Mouse (Mus musculus): ENCODE data around the gene Trim69.

GRCm38 (mm10) chr2:122171292-122171691 is 10.8 kb downstream of the Trim69 start:
- TF ChIP-seq POLR2A (IDR thresholded peaks at IDR 0.05; ENCODE audit: low read depth, low read length) (no peak), CTCF (IDR thresholded peaks at IDR 0.05; ENCODE audit: extremely low read depth, insufficient read length, insufficient replicate concordance, low read depth, low read length) (no peak)
